Mouse (Mus musculus) megakaryocyte progenitor cell, adult 5-6 weeks (primary cell): ENCODE results near the gene Pi4k2a. TPM values are rescaled to one million over a fixed set of nuclear protein-coding genes. Genes with fewer than 3 reads are reported as not detected.

Source experiments
- ATAC-seq: replicated peaks from 2 replicates; pipeline ENCODE4 v1.8.0; 2016; ENCODE audit warnings: mild to moderate bottlenecking, moderate TSS enrichment, inconsistent platforms; ENCODE audit not compliant: poor library complexity
- total RNA-seq, 2 experiments: library from RNA; stranded (forward) in 1 of 2; stranded (reverse) in 1 of 2; fragments of 157-497, 149-512 nt in 1 of 2; fragments of 200-1000 nt in 1 of 2; gene quantifications; 2 replicates each; pipeline versions ENCODE4 v1.2.3 to v1.2.4; 2015 to 2017

Gene Pi4k2a
- total RNA-seq, 2 experiments from 2014 or later: 7.4 to 8.9 TPM

DNA sequence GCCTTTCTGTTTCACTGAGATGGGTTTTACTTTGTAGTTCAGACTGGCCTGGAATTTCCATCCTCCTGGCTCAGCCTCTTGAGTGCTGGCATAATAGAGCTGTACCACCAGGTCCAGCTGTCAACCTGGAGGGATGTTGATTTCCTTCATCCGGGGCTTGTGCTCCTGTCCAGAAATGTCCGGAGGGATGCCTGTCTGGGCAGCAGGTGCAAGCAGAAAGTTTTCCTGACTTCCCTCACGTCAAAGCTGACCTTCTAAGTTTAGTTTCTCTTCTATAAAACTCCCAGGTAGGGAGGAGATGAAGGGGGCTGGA lies 40.0 kb downstream of the Pi4k2a start:
- no peak for ATAC-seq

GRCm38 (mm10) chr19:42131101-42131500 lies 40.8 kb downstream of the Pi4k2a start:
- ATAC-seq: no peak

- no peak for ATAC-seq
These were observed 44.8 kb downstream of the Pi4k2a start for GRCm38 (mm10) chr19:42135070-42135469.

- ATAC-seq: no peak
These were observed 45.9 kb downstream of the Pi4k2a start for GRCm38 (mm10) chr19:42136126-42136525.

DNA sequence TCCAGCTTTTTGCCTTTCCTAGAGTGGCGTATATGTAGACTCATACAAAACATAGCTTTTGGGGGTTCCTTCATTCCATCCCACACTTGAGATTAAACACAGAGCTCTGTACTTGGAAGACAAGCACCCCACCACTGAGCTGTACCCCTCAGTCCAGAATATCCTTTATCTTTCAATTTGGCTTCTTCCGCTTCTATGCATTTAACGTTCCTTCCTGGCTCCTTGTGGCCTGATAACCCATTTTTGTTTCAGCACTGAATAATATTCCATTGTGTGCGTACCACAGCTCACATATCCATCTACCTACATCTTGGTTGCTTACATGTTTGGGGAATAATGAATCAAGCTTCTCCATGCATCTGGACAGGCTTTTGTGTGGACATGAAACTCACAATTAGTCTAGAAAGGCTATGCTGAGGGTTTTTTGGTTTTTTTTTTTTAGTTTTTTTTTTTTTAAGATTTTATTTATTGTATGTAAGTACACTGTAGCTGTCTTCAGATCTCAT lies 47.0 kb downstream of the Pi4k2a start:
- no peak for ATAC-seq

- ATAC-seq: no peak
These were observed 48.4 kb downstream of the Pi4k2a start for GRCm38 (mm10) chr19:42138517-42139285.

DNA sequence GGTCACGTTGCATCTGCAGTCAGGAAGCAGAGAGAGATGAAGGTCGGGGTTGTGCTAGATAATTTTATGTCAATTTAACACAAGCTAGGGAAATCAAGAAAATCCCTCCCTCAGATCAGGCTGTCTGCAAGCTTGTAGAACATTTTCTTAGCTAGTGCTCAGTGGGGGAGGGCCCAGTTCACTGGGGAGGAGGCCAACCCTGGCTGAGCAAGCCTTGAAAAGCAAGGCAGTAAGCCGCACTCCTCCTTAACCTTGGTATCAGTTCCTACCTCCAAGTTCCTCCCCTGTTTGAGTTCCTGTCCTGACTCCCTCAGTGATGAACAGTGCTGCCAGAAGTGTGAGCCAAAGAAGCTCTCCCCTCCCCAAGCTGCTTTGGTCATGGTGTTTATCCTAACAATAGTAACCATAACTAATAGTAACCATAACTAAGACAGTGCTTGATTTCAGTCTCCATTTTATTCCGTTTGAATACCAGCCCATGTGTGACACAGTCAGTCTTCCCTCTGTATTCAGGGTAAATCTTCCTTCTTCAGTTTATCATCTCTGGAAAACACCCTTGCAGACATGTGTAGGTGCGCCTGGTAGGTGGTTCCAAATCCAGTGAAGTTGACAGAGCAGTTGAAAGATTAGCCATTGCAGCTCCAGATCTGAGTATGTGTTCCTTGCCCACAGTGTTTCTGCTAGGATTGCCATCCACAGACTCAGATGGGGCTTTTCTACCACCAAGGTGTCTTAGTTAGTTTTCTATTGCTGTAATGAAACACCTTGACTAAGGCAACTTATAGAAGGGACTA lies 49.7 kb downstream of the Pi4k2a start:
- no peak for ATAC-seq

DNA sequence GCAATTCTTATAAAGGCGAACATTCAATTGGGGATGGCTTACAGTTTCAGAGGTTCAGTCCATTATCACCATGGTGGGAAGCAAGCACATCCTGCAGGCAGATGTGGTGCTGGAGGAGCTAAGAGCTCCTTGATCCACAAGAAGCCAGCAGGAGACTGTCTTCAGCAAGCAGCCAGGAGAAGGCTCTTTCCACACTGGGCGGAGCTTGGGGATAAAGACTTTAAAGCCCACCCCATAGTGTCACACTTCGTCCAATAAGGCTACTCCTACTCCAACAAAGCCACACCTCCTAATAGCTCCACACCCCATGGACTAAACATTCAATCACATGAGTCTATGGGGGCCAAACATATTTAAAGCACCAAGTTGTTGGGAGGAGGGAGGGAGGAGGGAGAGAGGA lies 51.7 kb downstream of the Pi4k2a start:
- no peak for ATAC-seq

DNA sequence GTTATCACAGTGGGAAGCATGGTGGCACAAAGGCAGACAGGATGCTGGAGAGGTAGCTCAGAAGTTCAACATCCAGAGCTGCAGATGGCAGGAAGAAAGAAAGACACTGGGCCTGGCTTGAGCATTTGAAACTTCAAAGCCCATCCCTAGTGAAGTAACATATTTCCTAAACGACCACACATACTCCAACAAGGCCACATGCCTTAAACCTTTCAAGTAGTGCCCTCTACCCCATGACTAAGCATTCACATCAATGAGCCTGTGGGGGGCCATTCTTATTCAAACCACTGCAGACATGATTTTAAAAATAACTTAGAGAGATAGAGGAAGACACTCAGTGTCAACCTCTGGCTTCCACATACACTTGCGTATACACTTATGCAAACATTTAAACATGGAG lies 52.5 kb downstream of the Pi4k2a start:
- no peak for ATAC-seq

GRCm38 (mm10) chr19:42144067-42144466 lies 53.8 kb downstream of the Pi4k2a start:
- no peak for ATAC-seq

DNA sequence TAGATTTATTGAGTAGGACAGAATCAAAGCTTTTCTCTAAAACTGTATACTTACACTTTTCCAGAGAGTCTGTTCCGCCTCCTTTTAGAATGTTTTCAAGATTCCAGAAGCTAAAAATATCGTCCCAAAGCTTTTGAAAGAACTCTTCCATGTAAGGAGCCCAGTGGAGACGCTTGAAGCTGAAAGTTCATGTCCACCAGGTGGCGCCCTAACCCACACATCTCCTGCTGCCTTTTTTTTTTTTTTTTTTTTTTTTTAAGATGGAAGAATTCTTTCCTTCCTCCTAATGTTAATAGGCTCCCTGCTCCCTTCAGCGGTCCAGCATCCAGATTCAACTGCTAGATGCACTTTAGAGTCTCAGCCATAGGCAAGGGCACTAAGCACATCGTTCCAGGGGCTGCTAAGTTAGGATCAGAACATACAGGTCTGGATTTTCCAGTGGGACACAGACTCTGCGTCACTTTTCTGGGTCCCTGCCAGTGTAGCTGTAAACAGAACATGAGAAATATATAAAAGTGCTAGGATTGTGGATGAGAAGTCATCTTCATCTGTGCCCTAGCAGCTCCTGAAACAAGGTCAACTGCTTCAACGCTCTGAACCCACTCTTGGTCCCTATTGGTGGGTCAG lies 54.4 kb downstream of the Pi4k2a start:
- peak; percentile 40; the same call in 1 of the 2 replicates for ATAC-seq

- ATAC-seq: no peak
These were observed 54.9 kb downstream of the Pi4k2a start for GRCm38 (mm10) chr19:42145210-42145609.

DNA sequence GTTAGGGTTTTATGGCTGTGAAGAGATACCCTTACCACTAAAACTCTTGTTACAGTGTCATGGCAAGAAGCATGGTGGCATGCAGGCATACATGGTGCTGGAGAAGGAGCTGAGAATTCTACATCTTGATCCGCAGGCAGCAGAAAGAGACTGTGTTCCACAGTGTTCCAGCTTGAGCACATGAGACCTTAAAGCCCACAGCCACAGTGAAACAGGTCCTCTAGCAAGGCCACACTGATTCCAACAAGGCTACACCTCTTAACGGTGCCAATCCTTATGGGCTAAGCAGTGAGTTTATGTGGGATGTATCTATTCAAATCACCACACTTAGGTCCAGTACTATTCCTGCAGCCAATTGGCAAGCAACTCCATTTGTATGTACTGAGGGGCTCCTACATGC lies 55.5 kb downstream of the Pi4k2a start:
- no peak for ATAC-seq

DNA sequence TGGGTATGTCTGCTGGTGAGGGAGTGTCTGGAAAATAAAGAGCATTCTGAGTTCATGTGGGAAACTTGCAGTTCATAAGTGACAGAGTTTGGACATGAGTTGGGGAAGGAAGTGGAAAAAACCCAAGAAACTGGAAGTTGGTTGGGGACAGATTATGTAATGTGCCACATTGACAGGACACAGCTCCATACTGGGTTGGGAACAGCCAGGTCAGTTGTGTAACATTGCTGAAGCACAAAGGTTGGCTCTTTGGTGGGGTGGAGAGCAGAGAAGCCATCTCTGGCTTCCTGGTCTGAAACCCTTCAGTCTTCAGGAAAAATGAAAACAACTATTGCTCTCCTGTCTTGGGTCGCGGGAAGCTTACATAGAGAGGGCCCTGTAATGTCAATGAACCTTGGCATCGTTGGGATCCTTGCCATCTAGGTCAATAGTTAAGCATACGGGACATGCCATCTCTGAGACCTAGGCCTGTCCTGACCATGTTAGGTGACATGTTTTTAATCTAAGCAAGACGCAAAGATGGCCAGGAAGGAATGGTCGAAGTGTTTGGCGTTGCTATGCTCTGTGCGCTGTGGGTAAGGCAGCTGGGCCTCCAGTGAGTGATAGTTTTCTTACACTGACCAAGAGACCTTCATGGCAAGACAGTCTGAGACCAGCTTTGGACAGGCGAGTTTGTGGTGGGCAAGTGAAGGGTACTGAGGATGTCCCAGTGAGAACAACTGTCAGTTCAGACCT lies 56.2 kb downstream of the Pi4k2a start:
- 0 out of 2 replicates have a peak, but pooled peaks have one; percentile 16 for ATAC-seq

GRCm38 (mm10) chr19:42147170-42147768 lies 57.0 kb downstream of the Pi4k2a start, which contains the start of gene Marveld1:
Gene Marveld1, plus strand, starts transcription at chr19:42147400.
- peak; percentile 47 for ATAC-seq

DNA sequence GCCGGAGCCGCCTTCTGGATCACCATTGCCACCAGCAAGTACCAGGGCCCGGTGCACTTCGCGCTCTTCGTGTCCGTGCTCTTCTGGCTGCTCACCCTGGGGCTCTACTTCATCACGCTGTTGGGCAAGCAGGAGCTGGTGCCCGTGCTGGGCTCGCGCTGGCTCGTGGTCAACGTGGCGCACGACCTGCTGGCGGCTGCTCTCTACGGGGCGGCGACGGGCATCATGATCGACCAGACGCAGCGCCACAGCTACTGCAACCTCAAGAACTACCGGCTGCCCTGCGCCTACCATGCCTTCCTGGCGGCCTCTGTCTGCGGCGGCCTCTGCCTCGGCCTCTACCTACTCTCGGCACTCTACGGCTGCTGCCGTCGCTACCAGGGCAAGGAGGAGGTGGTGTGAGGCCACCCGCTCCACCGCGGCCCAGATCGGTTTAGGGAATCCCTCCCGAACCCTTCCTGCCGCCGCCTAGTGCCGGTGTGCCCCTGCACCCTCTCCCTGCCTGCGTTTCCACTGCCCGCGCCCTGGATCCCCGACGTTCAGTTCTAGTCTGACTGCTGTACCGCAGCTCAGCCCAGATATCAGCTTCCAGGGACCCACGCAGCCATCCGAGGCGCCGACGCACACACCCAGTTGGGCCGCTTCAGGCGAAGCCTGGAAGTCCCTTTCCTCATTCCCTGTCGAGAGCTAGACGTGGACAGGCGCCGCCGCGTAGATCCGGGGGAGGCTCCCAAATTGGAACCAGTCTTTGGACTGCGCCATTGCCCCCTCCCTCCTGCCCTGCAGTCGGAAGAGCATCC lies 57.7 kb downstream of the Pi4k2a start:
- peak; percentile 19 for ATAC-seq

DNA sequence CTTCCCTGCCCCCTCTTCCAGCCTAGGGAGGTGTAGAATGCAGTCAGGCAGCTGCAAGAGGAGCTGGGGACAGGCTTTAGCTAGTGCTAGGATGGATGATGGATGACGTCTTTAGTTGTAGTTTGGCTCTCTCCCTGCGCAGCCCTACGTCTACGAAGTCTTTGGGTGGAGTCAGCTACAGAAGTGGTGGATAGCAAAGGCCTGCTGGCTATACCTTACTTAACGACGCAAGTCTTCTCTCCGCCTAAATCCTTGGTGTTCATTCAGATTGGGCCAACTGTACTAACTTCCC lies 58.2 kb downstream of the Pi4k2a start:
- ATAC-seq: no peak

DNA sequence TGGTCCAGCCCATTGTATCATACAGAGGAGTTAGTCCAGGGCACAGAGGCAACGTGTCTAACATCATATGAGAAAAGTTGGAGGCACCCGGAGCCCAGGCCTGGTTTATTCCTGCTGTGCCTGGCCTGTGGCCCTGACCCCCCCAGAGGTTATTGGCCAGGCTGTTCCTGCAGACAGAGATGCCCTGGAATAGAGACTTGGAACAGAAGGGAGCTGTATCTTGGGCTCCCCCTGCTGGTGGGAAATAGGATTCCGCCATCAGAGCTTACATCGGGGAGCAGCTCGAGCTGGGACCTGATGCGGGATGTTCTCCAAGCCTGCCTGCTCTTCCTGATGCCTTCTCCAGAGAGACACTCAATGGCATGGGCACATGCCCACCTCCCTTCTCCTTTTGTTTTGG lies 61.7 kb downstream of the Pi4k2a start:
- ATAC-seq: peak; percentile 71

DNA sequence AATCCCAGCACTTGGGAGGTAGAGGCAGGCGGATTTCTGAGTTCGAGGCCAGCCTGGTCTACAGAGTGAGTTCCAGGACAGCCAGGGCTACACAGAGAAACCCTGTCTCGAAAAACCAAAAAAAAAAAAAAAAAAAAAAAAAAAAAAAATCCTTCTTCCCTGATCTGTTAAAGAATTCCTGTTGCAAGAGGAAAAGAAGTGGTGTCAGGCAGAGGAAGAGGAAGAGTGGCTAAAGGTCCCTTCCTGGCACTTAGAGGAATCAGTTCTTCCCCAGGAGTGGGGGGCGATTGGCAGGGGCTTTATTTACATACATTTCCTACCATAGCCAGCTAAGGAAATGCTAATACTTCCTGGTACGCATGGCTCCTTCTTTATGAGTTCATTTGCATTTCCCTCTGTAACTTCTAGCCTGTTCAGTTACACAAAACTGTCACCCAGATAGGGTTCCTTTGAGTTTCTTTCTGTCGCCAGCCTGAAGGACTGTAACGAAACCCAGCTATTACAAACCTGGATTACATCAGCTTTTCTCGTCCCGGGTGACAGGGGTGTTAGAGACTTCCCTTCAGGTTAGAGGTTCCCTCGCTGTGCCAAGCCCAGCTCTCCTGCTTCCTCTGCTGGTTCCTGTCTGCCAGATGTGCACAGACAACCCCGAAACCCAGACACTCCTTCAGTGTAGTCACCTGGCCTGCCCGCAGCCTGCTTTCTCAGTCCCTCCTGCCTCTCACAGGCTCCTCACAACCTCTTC lies 67.4 kb downstream of the Pi4k2a start:
- peak; percentile 85 for ATAC-seq
